Mouse (Mus musculus) heart, embryonic 13.5 days (tissue): ENCODE results near the gene Pex13. TPM values are rescaled to one million over a fixed set of nuclear protein-coding genes. Genes with fewer than 3 reads are reported as not detected.

Experiments
- ATAC-seq: fragments of 200-750 bp; cut with Nextera tagmentation; 2 replicates; pipeline ENCODE4 v1.8.0; 2017; ENCODE audit warnings: moderate TSS enrichment; ENCODE audit not compliant: insufficient number of reproducible peaks, low FRiP score, low TSS enrichment; ENCODE audit errors: extremely low read depth
- H3K27ac ChIP-seq: fragments of 300-500 bp; sonication (generic); replicated peaks from 2 replicates; pipeline ENCODE4 v1.5.1; 2015; ENCODE audit warnings: moderate library complexity, mild to moderate bottlenecking, inconsistent platforms
- H3K27me3 ChIP-seq: fragments of 300-500 bp; sonication (generic); replicated peaks from 2 replicates; pipeline ENCODE4 v1.6.1; 2015; ENCODE audit warnings: mild to moderate bottlenecking, inconsistent platforms
- H3K36me3 ChIP-seq: fragments of 300-500 bp; sonication (generic); 2 replicates; pipeline ENCODE4 v1.6.1; 2015; ENCODE audit warnings: mild to moderate bottlenecking, inconsistent platforms
- H3K4me1 ChIP-seq: fragments of 300-500 bp; sonication (generic); 2 replicates; pipeline ENCODE4 v1.6.1; 2015; ENCODE audit warnings: inconsistent platforms
- H3K4me2 ChIP-seq: fragments of 300-500 bp; sonication (generic); 2 replicates; pipeline ENCODE4 v1.6.1; 2015; ENCODE audit warnings: inconsistent platforms, mild to moderate bottlenecking, moderate library complexity
- H3K4me3 ChIP-seq: fragments of 300-500 bp; sonication (generic); 2 replicates; pipeline ENCODE4 v1.5.1; 2015; ENCODE audit warnings: moderate library complexity, mild to moderate bottlenecking, inconsistent platforms
- H3K9ac ChIP-seq: fragments of 300-500 bp; sonication (generic); 2 replicates; pipeline ENCODE4 v1.6.1; 2015; ENCODE audit warnings: inconsistent platforms, mild to moderate bottlenecking, moderate library complexity
- H3K9me3 ChIP-seq: fragments of 300-500 bp; sonication (generic); 2 replicates; pipeline ENCODE4 v1.6.1; 2016; ENCODE audit warnings: inconsistent platforms
- WGBS: fragments of 180-500 bp; shearing (Covaris S2); methylation state at CpG from one replicate; pipeline ENCODE4 v1.1.7; 2015; ENCODE audit warnings: mixed read lengths; 5-methylcytosine and 5-hydroxymethylcytosine counted together
- polyA plus RNA-seq: library from polyadenylated mRNA; unstranded; fragments of >200 nt; fragmentation: Nextera tagmentation; extraction: Ambion mirVana; gene quantifications from 2 replicates; pipeline ENCODE4 v1.2.1, GENCODE M21; 2015

Gene Pex13
- polyA plus RNA-seq, result 24.9 and 26.0 TPM in 2 replicates

DNA sequence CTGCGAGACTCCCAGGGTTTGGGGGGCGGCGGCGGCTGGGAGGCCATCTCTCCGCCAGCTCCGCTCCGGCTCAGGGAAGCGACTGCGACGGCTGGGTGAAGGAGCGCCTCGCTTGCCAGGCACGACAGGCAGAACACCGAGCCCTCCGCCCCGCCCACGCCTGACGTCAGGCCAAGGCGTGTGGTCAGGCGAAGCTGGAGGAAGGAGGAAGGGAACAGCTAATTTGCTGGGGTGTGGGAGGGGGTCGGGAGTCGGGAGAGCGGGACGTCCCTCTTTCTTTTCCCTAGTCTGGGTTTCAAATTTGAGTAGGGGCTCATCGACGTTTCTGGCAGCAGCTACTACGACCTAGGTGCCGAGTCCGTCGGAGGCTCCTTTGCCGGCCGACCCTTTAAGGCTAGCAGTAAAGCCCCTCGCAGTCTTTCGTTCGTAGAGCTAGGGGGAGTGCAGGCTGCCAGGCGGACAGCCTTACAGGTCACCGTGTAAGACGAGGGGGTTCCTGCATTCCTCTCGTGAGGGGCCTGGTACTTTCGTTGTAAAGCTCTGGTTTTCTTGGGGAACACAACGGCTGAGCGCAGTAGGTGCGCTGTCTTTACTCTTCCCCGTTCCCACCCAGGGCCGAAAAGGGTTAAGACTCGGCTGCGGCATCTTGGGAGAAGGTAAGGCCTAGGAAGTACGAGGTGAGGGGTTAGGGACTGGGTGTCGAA lies at the start of gene Pex13:
TSS of gene Pex13 (minus strand) at position 162 of the 704 bp plus-strand sequence.
- H3K4me1 ChIP-seq, result peaks cover 16% of the 10 kb centered on the region
- no peaks in the 10 kb centered on the region for H3K27me3 ChIP-seq
- no peaks in the 10 kb centered on the region for H3K9me3 ChIP-seq
- H3K9ac ChIP-seq, result peak within 1 kb of the TSS; percentile 96
- H3K36me3 ChIP-seq, result peaks cover 9% of the 10 kb centered on the region
- ATAC-seq, result peak; percentile 94
- H3K27ac ChIP-seq, result peak within 1 kb of the TSS; percentile 97
- H3K4me2 ChIP-seq, result peak within 1 kb of the TSS; percentile 74
- WGBS, result under 1% methylated on average over 46 of the region's 49 CpGs
- peak within 1 kb of the TSS; percentile 84 for H3K4me3 ChIP-seq

DNA sequence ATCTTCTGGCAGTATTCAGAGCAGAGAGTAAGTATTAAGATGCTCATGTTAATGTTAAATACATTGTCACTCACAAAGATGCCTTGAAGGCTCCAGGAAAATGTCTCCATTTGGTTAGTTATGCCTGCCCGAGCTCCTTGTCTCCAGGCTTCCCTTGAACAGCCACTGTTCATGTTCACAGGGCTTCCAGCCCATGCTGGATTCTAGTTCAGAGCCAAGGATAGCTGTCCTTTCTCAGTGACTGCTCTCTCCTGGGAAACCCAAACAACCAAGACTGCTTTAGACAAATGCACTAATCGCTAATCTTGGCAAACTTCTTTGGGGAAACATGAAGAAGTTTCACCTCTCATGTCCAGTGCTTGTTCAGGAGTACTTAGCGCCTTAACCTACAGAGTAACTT lies 46.5 kb upstream of the Pex13 start:
- Histone ChIP-seq H3K36me3 (peaks cover 90% of the 10 kb centered on the region), H3K4me3 (no peak overlapping the region), H3K4me1 (no peaks in the 10 kb centered on the region), H3K4me2 (no peak overlapping the region), H3K9me3 (no peaks in the 10 kb centered on the region), H3K9ac (no peak overlapping the region), H3K27me3 (no peaks in the 10 kb centered on the region), H3K27ac (no peak overlapping the region)
- ATAC-seq, result no peak
- WGBS, result 87% methylated on average over 3 of the region's 3 CpGs

DNA sequence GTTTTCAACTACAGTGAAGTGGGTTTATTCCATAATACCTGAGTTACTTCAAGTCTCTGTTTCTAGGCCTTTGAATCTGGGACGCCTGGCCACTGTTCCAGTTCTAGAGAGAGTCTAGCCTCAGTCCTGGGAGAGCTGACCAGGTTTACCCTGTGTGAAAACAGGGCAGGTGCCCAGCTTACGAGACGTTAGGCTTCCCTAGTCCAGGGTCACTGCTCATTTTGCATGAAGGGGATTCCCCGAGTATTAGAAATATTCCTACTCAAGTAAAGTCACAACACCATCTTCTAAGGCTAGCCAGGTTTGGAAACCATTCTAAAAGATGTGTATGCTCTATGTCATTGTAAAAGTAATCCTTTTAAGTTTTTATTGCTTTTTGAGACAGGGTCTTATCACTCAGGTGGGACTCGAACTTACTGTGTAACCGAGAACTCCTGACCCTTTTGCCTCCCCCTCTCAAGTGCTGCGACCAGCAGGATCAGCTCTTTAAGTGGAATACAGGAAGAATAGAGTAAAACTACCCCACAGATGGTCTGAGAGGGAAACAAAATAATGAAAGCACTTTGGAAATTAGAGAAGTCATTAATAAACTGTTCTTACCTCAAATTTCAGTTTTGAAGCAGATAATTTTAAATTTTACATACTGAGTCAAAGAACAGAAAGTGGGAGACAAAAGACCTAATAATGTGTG lies 39.0 kb upstream of the Pex13 start:
- Histone ChIP-seq H3K4me3 (no peak overlapping the region), H3K9me3 (no peaks in the 10 kb centered on the region), H3K4me2 (no peak overlapping the region), H3K27ac (no peak overlapping the region), H3K9ac (no peak overlapping the region), H3K27me3 (no peaks in the 10 kb centered on the region), H3K4me1 (no peaks in the 10 kb centered on the region), H3K36me3 (peaks cover 59% of the 10 kb centered on the region)
- 83% methylated on average over 7 of the region's 7 CpGs for WGBS
- no peak for ATAC-seq

DNA sequence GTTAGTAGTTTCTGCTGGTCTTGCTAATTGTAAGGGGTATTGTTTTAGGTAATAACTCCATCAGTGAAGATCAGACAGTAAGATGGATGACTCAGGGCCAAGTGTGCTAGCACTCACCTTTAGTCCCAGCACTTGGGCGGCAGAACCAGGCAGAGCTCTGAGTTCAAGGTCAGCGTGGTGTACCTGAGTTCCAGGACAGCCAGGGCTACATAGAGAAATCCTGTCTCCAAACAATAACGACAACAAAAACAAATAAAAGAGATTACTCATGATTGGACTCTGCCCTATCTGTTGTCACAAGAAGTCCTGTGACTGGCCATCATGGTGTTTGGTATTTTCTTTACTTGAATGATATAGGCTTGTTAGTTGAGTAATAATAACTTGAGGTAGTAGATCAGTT lies 36.1 kb upstream of the Pex13 start:
- Histone ChIP-seq H3K9ac (no peak overlapping the region), H3K27me3 (no peaks in the 10 kb centered on the region), H3K4me1 (no peaks in the 10 kb centered on the region), H3K9me3 (no peaks in the 10 kb centered on the region), H3K4me3 (no peak overlapping the region), H3K36me3 (peaks cover 39% of the 10 kb centered on the region), H3K4me2 (no peak overlapping the region), H3K27ac (no peak overlapping the region)
- 92% methylated on average over 3 of the region's 3 CpGs for WGBS
- ATAC-seq, result no peak

DNA sequence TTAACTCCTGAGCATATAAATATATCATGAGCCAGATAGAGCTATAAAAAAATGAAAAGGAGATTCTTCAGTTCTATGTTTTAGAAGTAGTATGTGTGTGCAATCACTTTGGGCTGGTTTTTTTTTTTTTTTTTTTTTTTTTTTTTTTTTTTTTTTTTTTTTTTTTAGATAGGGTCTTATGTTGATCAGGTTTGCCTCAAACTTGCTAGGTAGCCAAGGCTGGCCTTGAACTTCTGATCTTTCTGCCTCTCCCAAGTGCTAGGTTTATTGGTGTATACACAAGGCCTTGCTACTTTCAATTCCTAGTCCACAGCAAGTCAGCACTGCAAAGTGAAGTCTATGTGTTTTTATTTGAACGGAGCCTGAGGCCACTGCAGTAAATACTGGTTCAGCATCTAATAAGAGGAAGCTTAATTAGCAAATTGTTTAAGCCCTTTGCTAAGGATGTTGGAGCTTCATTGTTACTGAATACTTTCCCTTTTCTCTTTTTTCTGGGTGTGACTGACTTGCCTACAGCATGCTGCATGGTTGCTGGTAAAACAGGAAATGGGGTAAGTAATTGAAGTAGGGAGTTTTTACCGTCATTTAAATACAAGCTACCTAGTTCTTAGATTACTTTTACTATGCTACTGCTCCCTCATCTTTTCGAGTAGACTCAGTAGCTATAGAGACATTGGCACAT lies 33.8 kb upstream of the Pex13 start:
- Histone ChIP-seq H3K27me3 (no peaks in the 10 kb centered on the region), H3K4me2 (no peak overlapping the region), H3K27ac (no peak overlapping the region), H3K9me3 (no peaks in the 10 kb centered on the region), H3K4me3 (no peak overlapping the region), H3K9ac (no peak overlapping the region), H3K4me1 (no peaks in the 10 kb centered on the region), H3K36me3 (peaks cover 27% of the 10 kb centered on the region)
- no peak for ATAC-seq
- 80% methylated on average over 3 of the region's 3 CpGs for WGBS

DNA sequence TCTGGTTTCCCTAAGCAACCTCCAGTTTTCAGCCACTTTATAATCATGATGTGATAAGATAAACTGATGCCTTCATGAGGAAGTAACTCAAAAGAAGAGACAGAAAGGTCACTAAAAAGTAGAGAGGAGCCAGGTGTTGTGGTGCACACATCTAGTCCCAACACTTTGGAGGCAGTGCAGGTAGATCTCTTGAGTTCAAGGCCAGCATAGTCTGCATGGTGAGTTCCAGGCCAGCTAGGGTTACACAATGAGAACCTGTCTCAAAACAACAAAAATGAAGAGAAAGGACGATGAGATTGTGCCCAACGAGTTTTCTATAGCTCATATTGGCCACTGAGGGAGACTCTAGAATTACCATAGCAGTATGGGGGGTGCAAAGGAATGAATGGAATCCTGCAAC lies 32.8 kb upstream of the Pex13 start:
- ATAC-seq, result no peak
- 63% methylated on average over 2 of the region's 2 CpGs for WGBS
- peaks cover 28% of the 10 kb centered on the region for H3K36me3 ChIP-seq
- H3K27ac ChIP-seq, result no peak overlapping the region
- no peaks in the 10 kb centered on the region for H3K27me3 ChIP-seq
- H3K4me1 ChIP-seq, result no peaks in the 10 kb centered on the region
- H3K4me2 ChIP-seq, result no peak overlapping the region
- H3K4me3 ChIP-seq, result no peak overlapping the region
- no peak overlapping the region for H3K9ac ChIP-seq
- H3K9me3 ChIP-seq, result no peaks in the 10 kb centered on the region

DNA sequence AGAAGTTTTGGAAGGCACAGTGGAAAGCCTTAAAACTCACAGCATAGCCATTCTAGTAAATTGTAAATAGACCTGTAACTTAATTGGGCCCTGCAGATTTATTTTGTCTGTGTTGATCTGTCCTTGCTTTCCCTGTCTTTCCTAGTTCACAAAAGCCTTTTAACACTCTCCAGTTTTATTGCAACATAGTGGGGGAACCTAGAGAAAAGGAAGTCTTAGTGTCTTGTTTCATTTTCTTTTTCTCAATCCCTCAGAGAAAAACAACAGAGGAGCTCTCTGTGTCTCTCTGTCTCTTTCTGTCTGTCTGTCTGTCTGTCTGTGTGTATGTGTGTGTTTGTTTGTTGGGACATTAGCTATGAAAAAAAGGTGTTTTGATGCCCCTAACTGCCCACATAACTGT lies 30.1 kb upstream of the Pex13 start:
- no peak for ATAC-seq
- Histone ChIP-seq H3K9me3 (no peaks in the 10 kb centered on the region), H3K4me3 (no peak overlapping the region), H3K27me3 (no peaks in the 10 kb centered on the region), H3K27ac (no peak overlapping the region), H3K36me3 (peaks cover 19% of the 10 kb centered on the region), H3K4me2 (no peak overlapping the region), H3K4me1 (no peaks in the 10 kb centered on the region), H3K9ac (no peak overlapping the region)

DNA sequence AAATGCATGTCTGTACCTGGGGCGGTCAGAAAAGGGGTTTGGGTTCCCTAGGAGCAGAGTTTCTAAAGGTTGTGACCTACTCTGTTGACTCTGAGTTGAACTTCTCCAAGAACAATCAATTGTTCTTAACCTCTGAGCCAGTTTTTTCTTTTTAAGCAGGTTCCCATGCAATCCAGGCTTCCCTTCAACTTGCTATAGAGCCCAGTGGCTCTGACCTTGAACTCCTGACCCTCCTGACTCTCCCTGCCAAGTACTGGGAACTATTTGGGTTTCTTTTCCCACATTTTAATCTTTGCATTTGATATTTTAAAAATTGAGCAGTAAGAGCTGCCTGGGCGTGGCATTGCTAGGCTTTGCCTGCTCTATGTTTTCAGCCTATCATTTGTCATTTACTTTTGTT lies 27.5 kb upstream of the Pex13 start:
- Histone ChIP-seq H3K9ac (no peak overlapping the region), H3K4me1 (no peaks in the 10 kb centered on the region), H3K4me2 (no peak overlapping the region), H3K36me3 (peaks cover 15% of the 10 kb centered on the region), H3K27ac (no peak overlapping the region), H3K27me3 (no peaks in the 10 kb centered on the region), H3K9me3 (no peaks in the 10 kb centered on the region), H3K4me3 (no peak overlapping the region)
- 92% methylated on average over 2 of the region's 2 CpGs for WGBS
- ATAC-seq, result no peak

DNA sequence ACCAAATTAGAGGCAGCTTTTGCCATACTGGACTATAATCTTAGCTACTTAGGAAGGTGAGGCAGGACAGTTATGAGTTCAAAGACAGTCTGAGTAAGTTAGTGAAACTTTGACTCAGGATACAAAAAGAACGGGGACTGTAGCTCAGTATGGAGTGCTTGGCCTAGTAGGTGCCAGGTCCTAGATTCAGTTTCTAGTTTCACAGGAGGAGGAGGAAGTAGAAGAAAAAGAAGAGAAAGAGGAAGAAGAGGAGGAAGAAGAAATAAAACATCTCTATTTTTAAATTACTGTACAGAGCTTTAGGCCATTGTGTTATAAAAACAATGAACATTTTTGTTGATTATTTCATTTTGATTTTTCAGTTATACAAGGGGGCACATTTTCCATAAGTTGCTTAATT lies 22.3 kb upstream of the Pex13 start:
- no peak overlapping the region for H3K9ac ChIP-seq
- no peak overlapping the region for H3K4me2 ChIP-seq
- no peaks in the 10 kb centered on the region for H3K9me3 ChIP-seq
- H3K36me3 ChIP-seq, result peaks cover 44% of the 10 kb centered on the region
- 88% methylated on average over 1 of the region's 1 CpGs for WGBS
- ATAC-seq, result no peak
- H3K4me3 ChIP-seq, result no peak overlapping the region
- H3K27ac ChIP-seq, result no peak overlapping the region
- no peaks in the 10 kb centered on the region for H3K4me1 ChIP-seq
- H3K27me3 ChIP-seq, result no peaks in the 10 kb centered on the region

DNA sequence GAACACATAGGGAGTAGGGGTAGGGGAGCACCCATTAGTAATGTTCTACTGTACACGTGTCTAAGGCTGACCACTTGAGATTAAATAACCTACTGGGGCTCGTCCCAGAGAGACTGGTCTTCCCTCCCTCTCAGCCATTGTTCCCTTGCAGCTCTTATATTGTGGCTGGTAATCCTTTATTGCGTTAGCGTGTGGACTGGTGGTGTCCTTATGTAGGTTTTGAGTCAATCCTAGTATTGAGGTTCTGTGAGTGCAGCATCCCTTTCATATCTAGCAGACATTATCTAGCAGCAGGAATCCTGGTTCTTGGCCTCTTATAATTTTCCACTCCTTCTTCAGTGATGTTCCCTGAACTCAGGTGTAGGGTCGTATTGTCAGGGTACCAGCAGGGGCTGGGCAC lies 20.9 kb upstream of the Pex13 start:
- no peak for ATAC-seq
- Histone ChIP-seq H3K4me1 (no peaks in the 10 kb centered on the region), H3K9me3 (no peaks in the 10 kb centered on the region), H3K27ac (no peak overlapping the region), H3K36me3 (peaks cover 54% of the 10 kb centered on the region), H3K4me3 (no peak overlapping the region), H3K9ac (no peak overlapping the region), H3K4me2 (no peak overlapping the region), H3K27me3 (no peaks in the 10 kb centered on the region)
- 76% methylated on average over 5 of the region's 5 CpGs for WGBS

DNA sequence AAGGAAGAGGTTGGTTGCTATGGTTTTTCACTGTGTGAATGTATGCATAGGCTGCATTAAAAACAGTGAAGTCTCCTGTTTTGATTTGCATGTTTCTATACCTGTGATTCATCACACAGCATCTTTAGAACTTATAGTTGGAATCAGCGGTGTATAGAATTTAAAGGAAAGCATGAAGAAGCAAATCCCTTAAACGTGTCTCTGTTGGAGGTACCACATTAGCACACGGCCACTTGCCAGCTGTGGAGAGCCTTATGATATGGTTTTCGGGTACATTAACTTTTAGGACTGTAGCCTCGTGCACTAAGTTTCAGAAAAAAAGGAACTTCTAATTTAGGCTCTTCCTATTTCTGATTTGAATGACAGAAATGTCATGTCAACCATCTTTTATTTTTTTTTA lies 16.8 kb upstream of the Pex13 start:
- H3K27ac ChIP-seq, result no peak overlapping the region
- no peak overlapping the region for H3K9ac ChIP-seq
- H3K4me1 ChIP-seq, result no peaks in the 10 kb centered on the region
- no peaks in the 10 kb centered on the region for H3K27me3 ChIP-seq
- peaks cover 74% of the 10 kb centered on the region for H3K36me3 ChIP-seq
- no peaks in the 10 kb centered on the region for H3K9me3 ChIP-seq
- no peak overlapping the region for H3K4me3 ChIP-seq
- 88% methylated on average over 5 of the region's 5 CpGs for WGBS
- H3K4me2 ChIP-seq, result no peak overlapping the region
- no peak for ATAC-seq
